Mouse (Mus musculus): ENCODE results near the gene Ptprh.

DNA sequence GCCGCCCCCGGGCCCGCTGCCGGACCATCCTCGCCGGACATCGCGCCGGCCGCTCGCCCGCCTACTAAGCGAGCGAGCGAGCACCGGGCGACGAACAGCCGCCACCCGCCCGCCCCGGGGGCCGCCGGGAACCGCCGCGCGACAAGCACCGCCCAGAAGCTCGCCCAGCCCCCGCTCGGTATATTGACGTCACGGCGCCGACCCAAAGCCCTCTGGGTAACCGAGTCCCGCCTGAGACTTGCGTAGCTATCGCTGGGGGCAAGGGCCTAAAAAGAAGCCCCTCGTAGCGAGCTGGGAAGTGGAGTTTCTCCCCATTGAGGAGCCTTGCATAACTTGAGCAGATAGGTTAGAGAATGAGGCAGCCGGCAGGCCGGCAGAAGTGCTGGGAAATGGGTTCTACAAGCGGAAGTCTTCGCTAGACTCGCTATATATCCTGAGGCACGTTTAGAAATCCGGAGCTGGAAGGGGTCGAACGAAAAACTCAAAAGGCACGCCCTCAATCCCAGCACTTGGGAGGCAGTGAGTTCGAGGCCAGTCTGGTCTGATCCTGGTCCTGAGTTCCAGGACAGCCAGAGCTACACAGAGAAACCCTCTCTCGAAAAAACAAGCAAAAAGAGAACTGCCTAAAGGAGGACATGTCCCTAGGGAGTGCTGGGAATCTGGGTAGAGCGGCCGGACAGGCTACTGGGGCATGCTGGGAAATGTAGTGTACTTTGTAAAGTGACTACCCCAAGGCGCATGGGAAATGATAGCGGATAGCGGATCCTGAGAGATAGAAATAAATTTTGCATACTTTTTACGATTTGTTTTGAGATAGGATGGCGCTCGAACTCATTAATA, 102.1 kb downstream of the Ptprh start, which contains the start of gene Ppp1r12c:
- peak; percentile 41; the same call in 1 of the 2 replicates for TF ChIP-seq IRF4 (IDR thresholded peaks at IDR 0.05; ENCODE audit: low read depth, low read length)
- TF ChIP-seq POLR2A (IDR thresholded peaks at IDR 0.05; ENCODE audit: low read depth, low read length), result peak; percentile 76
- TF ChIP-seq EP300 (IDR thresholded peaks at IDR 0.05; ENCODE audit: low read length), result no peak
- TF ChIP-seq CHD2 (IDR thresholded peaks at IDR 0.05; ENCODE audit: low read length), result peak; percentile 68; the same call in 1 of the 2 replicates
- no peak; the same call in none of the 2 replicates for TF ChIP-seq ZMIZ1 (IDR thresholded peaks at IDR 0.05; ENCODE audit: low read depth, low read length)
- peak; percentile 73 for TF ChIP-seq BHLHE40 (IDR thresholded peaks at IDR 0.05; ENCODE audit: low read depth, low read length)
- TF ChIP-seq CTCF (conservative IDR thresholded peaks at IDR 0.05 in 1 of 2, IDR thresholded peaks at IDR 0.05 in 1 of 2; ENCODE audit: low read depth in 2 of 2, low read length in 2 of 2), result no peak
- TF ChIP-seq KAT2A (IDR thresholded peaks at IDR 0.05; ENCODE audit: insufficient replicate concordance, low read length), result peak; percentile 87; the same call in 1 of the 2 replicates
- peak; percentile 57; the same call in 1 of the 2 replicates for TF ChIP-seq TCF12 (IDR thresholded peaks at IDR 0.05; ENCODE audit: low read depth, low read length)
- no peak for TF ChIP-seq MAFK (IDR thresholded peaks at IDR 0.05; ENCODE audit: insufficient replicate concordance, low read length)
- TF ChIP-seq MAX (IDR thresholded peaks at IDR 0.05; ENCODE audit: low read length), result peak; percentile 65; the same call in 1 of the 2 replicates
- TF ChIP-seq GABPA (IDR thresholded peaks at IDR 0.05; ENCODE audit: insufficient replicate concordance, low read depth, low read length), result no peak; the same call in 1 of the 2 replicates
- no peak for TF ChIP-seq E2F4 (IDR thresholded peaks at IDR 0.05; ENCODE audit: insufficient replicate concordance, low read depth, low read length)
